Mouse (Mus musculus): ENCODE data around the gene Pafah1b2. TPM values are rescaled to one million over a fixed set of nuclear protein-coding genes. Genes with fewer than 3 reads are reported as not detected.

Gene Pafah1b2
- total and polyA plus RNA-seq, 3 experiments = 17.1 to 49.0 (median 46.0) TPM

GRCm38 (mm10) chr9:46030968-46031367, 18.5 kb upstream of the Pafah1b2 start:
- peaks cover 25% of the 10 kb centered on the region for H3K4me1 ChIP-seq (ENCODE audit: control insufficient read depth, insufficient read depth, low read length)
- no peak for DNase-seq
- no peak overlapping the region for H3K4me3 ChIP-seq
- no peaks in the 10 kb centered on the region for H3K27me3 ChIP-seq (ENCODE audit: control insufficient read depth, insufficient read depth, low read length)
- peaks cover 13% of the 10 kb centered on the region for H3K36me3 ChIP-seq (ENCODE audit: control insufficient read depth, insufficient read depth, low read length)
- H3K79me2 ChIP-seq (replicated peaks; ENCODE audit: control insufficient read depth, insufficient read depth, low read length) = peaks cover 5% of the 10 kb centered on the region
- intact Hi-C loops (cut with DNase I) = no loop called here
- H3K9ac ChIP-seq (ENCODE audit: low read depth, low read length) = no peak overlapping the region
- no peak for TF ChIP-seq POLR2A (IDR thresholded peaks at IDR 0.05; ENCODE audit: insufficient read depth, low read depth, low read length)
- no peak for TF ChIP-seq CTCF (IDR thresholded peaks at IDR 0.05)
- no peak for TF ChIP-seq EP300 (IDR thresholded peaks at IDR 0.05; ENCODE audit: insufficient read depth, low read depth, low read length)
- peak overlapping the region; percentile 29 for H3K27ac ChIP-seq
- 63% methylated on average over 6 of the region's 6 CpGs for WGBS

- Histone ChIP-seq H3K4me1 (ENCODE audit: control insufficient read depth, insufficient read depth, low read length) (peaks cover 22% of the 10 kb centered on the region), H3K27ac (no peak overlapping the region), H3K79me2 (replicated peaks; ENCODE audit: control insufficient read depth, insufficient read depth, low read length) (peaks cover 9% of the 10 kb centered on the region), H3K27me3 (ENCODE audit: control insufficient read depth, insufficient read depth, low read length) (no peaks in the 10 kb centered on the region), H3K36me3 (ENCODE audit: control insufficient read depth, insufficient read depth, low read length) (peaks cover 13% of the 10 kb centered on the region), H3K9ac (ENCODE audit: low read depth, low read length) (no peak overlapping the region), H3K4me3 (no peak overlapping the region)
- no peak for DNase-seq
- 78% methylated on average over 5 of the region's 5 CpGs for WGBS
- TF ChIP-seq POLR2A (IDR thresholded peaks at IDR 0.05; ENCODE audit: insufficient read depth, low read depth, low read length) (no peak), CTCF (IDR thresholded peaks at IDR 0.05) (no peak), EP300 (IDR thresholded peaks at IDR 0.05; ENCODE audit: insufficient read depth, low read depth, low read length) (no peak)
- intact Hi-C loops (cut with DNase I) = no loop called here
Observed at GRCm38 (mm10) chr9:46030184-46030583, 17.7 kb upstream of the Pafah1b2 start.

GRCm38 (mm10) chr9:46029534-46029933, 17.0 kb upstream of the Pafah1b2 start:
- TF ChIP-seq EP300 (IDR thresholded peaks at IDR 0.05; ENCODE audit: insufficient read depth, low read depth, low read length) (no peak), CTCF (IDR thresholded peaks at IDR 0.05) (no peak), POLR2A (IDR thresholded peaks at IDR 0.05; ENCODE audit: insufficient read depth, low read depth, low read length) (no peak)
- intact Hi-C loops (cut with DNase I) = no loop called here
- H3K4me1 ChIP-seq (ENCODE audit: control insufficient read depth, insufficient read depth, low read length) = peaks cover 19% of the 10 kb centered on the region
- peaks cover 13% of the 10 kb centered on the region for H3K36me3 ChIP-seq (ENCODE audit: control insufficient read depth, insufficient read depth, low read length)
- H3K4me3 ChIP-seq = no peak overlapping the region
- 68% methylated on average over 6 of the region's 6 CpGs for WGBS
- no peaks in the 10 kb centered on the region for H3K27me3 ChIP-seq (ENCODE audit: control insufficient read depth, insufficient read depth, low read length)
- H3K79me2 ChIP-seq (replicated peaks; ENCODE audit: control insufficient read depth, insufficient read depth, low read length) = peaks cover 10% of the 10 kb centered on the region
- H3K27ac ChIP-seq = no peak overlapping the region
- DNase-seq = no peak
- no peak overlapping the region for H3K9ac ChIP-seq (ENCODE audit: low read depth, low read length)

- TF ChIP-seq EP300 (IDR thresholded peaks at IDR 0.05; ENCODE audit: insufficient read depth, low read depth, low read length) (no peak), POLR2A (IDR thresholded peaks at IDR 0.05; ENCODE audit: insufficient read depth, low read depth, low read length) (no peak), CTCF (IDR thresholded peaks at IDR 0.05) (no peak)
- Histone ChIP-seq H3K79me2 (replicated peaks; ENCODE audit: control insufficient read depth, insufficient read depth, low read length) (peaks cover 13% of the 10 kb centered on the region), H3K36me3 (ENCODE audit: control insufficient read depth, insufficient read depth, low read length) (peaks cover 10% of the 10 kb centered on the region), H3K27me3 (ENCODE audit: control insufficient read depth, insufficient read depth, low read length) (no peaks in the 10 kb centered on the region), H3K4me1 (ENCODE audit: control insufficient read depth, insufficient read depth, low read length) (peaks cover 15% of the 10 kb centered on the region), H3K9ac (ENCODE audit: low read depth, low read length) (no peak overlapping the region), H3K27ac (no peak overlapping the region), H3K4me3 (no peak overlapping the region)
- intact Hi-C loops (cut with DNase I) = no loop called here
- 24% methylated on average over 8 of the region's 8 CpGs for WGBS
- no peak for DNase-seq
Observed at GRCm38 (mm10) chr9:46027994-46028393, 15.5 kb upstream of the Pafah1b2 start.

GRCm38 (mm10) chr9:46026058-46026849, 13.8 kb upstream of the Pafah1b2 start:
- TF ChIP-seq EP300 (IDR thresholded peaks at IDR 0.05; ENCODE audit: insufficient read depth, low read depth, low read length) (no peak), POLR2A (IDR thresholded peaks at IDR 0.05; ENCODE audit: insufficient read depth, low read depth, low read length) (no peak), CTCF (IDR thresholded peaks at IDR 0.05) (no peak)
- intact Hi-C loops (cut with DNase I) = no loop called here
- no peaks in the 10 kb centered on the region for H3K27me3 ChIP-seq (ENCODE audit: control insufficient read depth, insufficient read depth, low read length)
- no peak overlapping the region for H3K9ac ChIP-seq (ENCODE audit: low read depth, low read length)
- H3K36me3 ChIP-seq (ENCODE audit: control insufficient read depth, insufficient read depth, low read length) = peaks cover 3% of the 10 kb centered on the region
- H3K27ac ChIP-seq = no peak overlapping the region
- H3K4me3 ChIP-seq = no peak overlapping the region
- peaks cover 9% of the 10 kb centered on the region for H3K4me1 ChIP-seq (ENCODE audit: control insufficient read depth, insufficient read depth, low read length)
- no peak for DNase-seq
- H3K79me2 ChIP-seq (replicated peaks; ENCODE audit: control insufficient read depth, insufficient read depth, low read length) = peaks cover 13% of the 10 kb centered on the region
- 79% methylated on average over 9 of the region's 9 CpGs for WGBS

GRCm38 (mm10) chr9:46023591-46023990, 11.1 kb upstream of the Pafah1b2 start:
- no peak for TF ChIP-seq CTCF (IDR thresholded peaks at IDR 0.05)
- TF ChIP-seq POLR2A (IDR thresholded peaks at IDR 0.05; ENCODE audit: insufficient read depth, low read depth, low read length) = no peak
- TF ChIP-seq EP300 (IDR thresholded peaks at IDR 0.05; ENCODE audit: insufficient read depth, low read depth, low read length) = no peak
- H3K4me3 ChIP-seq = no peak overlapping the region
- WGBS = 86% methylated on average over 11 of the region's 11 CpGs
- no peak overlapping the region for H3K9ac ChIP-seq (ENCODE audit: low read depth, low read length)
- DNase-seq = no peak
- no peak overlapping the region for H3K27ac ChIP-seq
- intact Hi-C loops (cut with DNase I) = no loop called here
- H3K27me3 ChIP-seq (ENCODE audit: control insufficient read depth, insufficient read depth, low read length) = no peaks in the 10 kb centered on the region
- H3K79me2 ChIP-seq (replicated peaks; ENCODE audit: control insufficient read depth, insufficient read depth, low read length) = peaks cover 15% of the 10 kb centered on the region
- H3K36me3 ChIP-seq (ENCODE audit: control insufficient read depth, insufficient read depth, low read length) = peaks cover under 1% of the 10 kb centered on the region
- peaks cover 6% of the 10 kb centered on the region for H3K4me1 ChIP-seq (ENCODE audit: control insufficient read depth, insufficient read depth, low read length)

Data from heart, adult 2 months (tissue).